Mouse (Mus musculus): ENCODE data around the gene Irx6.

Gene Irx6

DNA sequence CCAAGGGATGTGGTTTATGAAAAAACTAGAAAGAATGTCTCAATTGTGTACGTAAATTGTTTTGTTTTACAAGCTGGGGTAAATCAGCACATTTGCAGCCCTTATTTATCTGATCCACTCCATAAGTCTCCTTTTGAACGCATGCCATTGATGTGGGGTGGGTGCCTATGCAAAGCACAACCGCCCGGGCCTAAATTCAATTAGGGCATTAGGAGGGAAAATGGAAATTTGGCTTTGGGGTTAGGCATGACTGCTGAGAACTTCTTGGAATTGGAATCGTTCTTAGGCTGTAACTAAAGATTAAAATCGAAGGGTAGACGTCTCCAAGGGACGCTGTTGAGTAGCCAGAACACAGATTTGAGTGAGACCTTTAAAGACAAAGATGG lies 47.8 kb downstream of the Irx6 start:
- DNase-seq (ENCODE audit: low spot score in 2 of 2) = no peak

GRCm38 (mm10) chr8:92723320-92723719 lies 49.2 kb downstream of the Irx6 start:
- no peak for DNase-seq (ENCODE audit: low spot score in 2 of 2)

- DNase-seq (ENCODE audit: low spot score in 2 of 2) = no peak
Observed at GRCm38 (mm10) chr8:92723947-92724346, 49.9 kb downstream of the Irx6 start.

- no peak for DNase-seq (ENCODE audit: low spot score in 2 of 2)
Observed at GRCm38 (mm10) chr8:92724359-92724758, 50.3 kb downstream of the Irx6 start.
